Mouse (Mus musculus): ENCODE measurements around the gene 9430097D07Rik. TPM values are rescaled to one million over a fixed set of nuclear protein-coding genes. Genes with fewer than 3 reads are reported as not detected.
A peak's percentile ranks its signal among the peaks of the same experiment; 100 is the strongest.

The 9430097D07Rik gene
- total and polyA plus RNA-seq, 2 experiments from 2014 or later = 0.16 to 0.69 TPM

- no peak for TF ChIP-seq CTCF (IDR thresholded peaks at IDR 0.05)
- peaks cover 8% of the 10 kb centered on the region for H3K4me1 ChIP-seq (ENCODE audit: insufficient read depth, low read length)
- H3K27me3 ChIP-seq (ENCODE audit: insufficient read depth, low read length) = no peaks in the 10 kb centered on the region
- DNase-seq (ENCODE audit: low spot score) (peak; percentile 72), ATAC-seq (ENCODE audit: low FRiP score) (no peak)
- WGBS = 64% methylated on average over 3 of the region's 3 CpGs
- H3K9me3 ChIP-seq (ENCODE audit: low read length) = no peaks in the 10 kb centered on the region
- H3K9ac ChIP-seq (replicated peaks; ENCODE audit: low read length, poor library complexity, severe bottlenecking) = no peak overlapping the region
- no peaks in the 10 kb centered on the region; the same call in 1 of the 2 replicates for H3K36me3 ChIP-seq (ENCODE audit: insufficient read depth, low read length)
- H3K4me2 ChIP-seq (ENCODE audit: low read depth, low read length, poor library complexity, severe bottlenecking) = no peak overlapping the region
- H3K27ac ChIP-seq (ENCODE audit: low read depth, low read length) = no peak overlapping the region
- H3K4me3 ChIP-seq (ENCODE audit: low read depth, low read length) = no peak overlapping the region
Observed at GRCm38 (mm10) chr2:32543031-32543449, 32.4 kb downstream of the 9430097D07Rik start.

GRCm38 (mm10) chr2:32541986-32542573, 33.4 kb downstream of the 9430097D07Rik start:
- WGBS = 95% methylated on average over 4 of the region's 4 CpGs
- peaks cover 13% of the 10 kb centered on the region for H3K4me1 ChIP-seq (ENCODE audit: insufficient read depth, low read length)
- DNase-seq (ENCODE audit: low spot score) (no peak), ATAC-seq (ENCODE audit: low FRiP score) (no peak)
- H3K9me3 ChIP-seq (ENCODE audit: low read length) = no peaks in the 10 kb centered on the region
- no peak overlapping the region for H3K9ac ChIP-seq (replicated peaks; ENCODE audit: low read length, poor library complexity, severe bottlenecking)
- no peak overlapping the region for H3K4me3 ChIP-seq (ENCODE audit: low read depth, low read length)
- no peaks in the 10 kb centered on the region for H3K36me3 ChIP-seq (ENCODE audit: insufficient read depth, low read length)
- TF ChIP-seq CTCF (IDR thresholded peaks at IDR 0.05) = no peak
- H3K27ac ChIP-seq (ENCODE audit: low read depth, low read length) = no peak overlapping the region
- H3K4me2 ChIP-seq (ENCODE audit: low read depth, low read length, poor library complexity, severe bottlenecking) = no peak overlapping the region
- H3K27me3 ChIP-seq (ENCODE audit: insufficient read depth, low read length) = no peaks in the 10 kb centered on the region

GRCm38 (mm10) chr2:32541333-32541908, 34.1 kb downstream of the 9430097D07Rik start:
- no peak for ATAC-seq (ENCODE audit: low FRiP score)

DNA sequence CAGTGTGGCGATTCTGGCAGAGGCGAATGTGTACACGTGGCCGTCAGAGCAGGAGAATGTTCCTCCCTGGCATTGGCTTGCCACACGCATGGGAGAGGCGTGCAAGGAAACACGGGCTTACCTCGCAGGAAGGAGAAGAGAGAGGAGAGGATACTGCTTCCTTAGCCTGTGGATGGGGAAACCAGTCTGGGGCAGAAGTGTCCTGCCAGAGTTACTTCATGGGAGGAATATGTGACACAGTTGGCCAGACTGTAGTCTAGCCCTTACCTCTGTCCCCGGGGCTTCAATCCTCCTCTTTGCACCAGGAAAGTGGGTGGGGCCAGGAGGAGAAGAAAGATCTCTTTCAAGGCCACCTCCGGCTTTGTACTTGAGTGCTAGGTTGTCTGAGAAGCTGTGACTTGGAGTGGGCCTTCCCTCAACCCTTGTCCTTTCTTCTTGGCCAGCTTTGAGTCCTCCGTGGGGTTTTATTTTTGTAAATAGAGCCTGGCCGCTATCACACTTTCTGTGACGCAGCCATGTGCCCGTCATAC, 36.0 kb downstream of the 9430097D07Rik start:
- TF ChIP-seq CTCF (IDR thresholded peaks at IDR 0.05) = no peak
- Histone ChIP-seq H3K9ac (replicated peaks; ENCODE audit: low read length, poor library complexity, severe bottlenecking) (no peak overlapping the region), H3K9me3 (ENCODE audit: low read length) (no peaks in the 10 kb centered on the region), H3K4me2 (ENCODE audit: low read depth, low read length, poor library complexity, severe bottlenecking) (peak overlapping the region; percentile 65; the same call in 1 of the 2 replicates), H3K4me3 (ENCODE audit: low read depth, low read length) (no peak overlapping the region), H3K27me3 (ENCODE audit: insufficient read depth, low read length) (no peaks in the 10 kb centered on the region), H3K36me3 (ENCODE audit: insufficient read depth, low read length) (no peaks in the 10 kb centered on the region), H3K4me1 (ENCODE audit: insufficient read depth, low read length) (peaks cover 13% of the 10 kb centered on the region), H3K27ac (ENCODE audit: low read depth, low read length) (no peak overlapping the region)
- 78% methylated on average over 14 of the region's 14 CpGs for WGBS
- DNase-seq (ENCODE audit: low spot score) (no peak), ATAC-seq (ENCODE audit: low FRiP score) (no peak)

More at GRCm38 (mm10) chr2:32541333-32541908, 34.1 kb downstream of the 9430097D07Rik start:
- Histone ChIP-seq H3K4me1 (ENCODE audit: insufficient read depth, low read length) (peaks cover 13% of the 10 kb centered on the region), H3K9ac (replicated peaks; ENCODE audit: low read length, poor library complexity, severe bottlenecking) (no peak overlapping the region), H3K4me3 (ENCODE audit: low read depth, low read length) (no peak overlapping the region), H3K27me3 (ENCODE audit: insufficient read depth, low read length) (no peaks in the 10 kb centered on the region), H3K36me3 (ENCODE audit: insufficient read depth, low read length) (no peaks in the 10 kb centered on the region), H3K4me2 (ENCODE audit: low read depth, low read length, poor library complexity, severe bottlenecking) (no peak overlapping the region), H3K27ac (ENCODE audit: low read depth, low read length) (no peak overlapping the region), H3K9me3 (ENCODE audit: low read length) (no peaks in the 10 kb centered on the region)
- 94% methylated on average over 2 of the region's 2 CpGs for WGBS
- no peak for DNase-seq (ENCODE audit: low spot score)
- TF ChIP-seq CTCF (IDR thresholded peaks at IDR 0.05) = no peak

GRCm38 (mm10) chr2:32538461-32538860, 37.0 kb downstream of the 9430097D07Rik start:
- H3K9ac ChIP-seq (replicated peaks; ENCODE audit: low read length, poor library complexity, severe bottlenecking) = no peak overlapping the region; the same call in 1 of the 2 replicates
- H3K4me1 ChIP-seq (ENCODE audit: insufficient read depth, low read length) = peaks cover 13% of the 10 kb centered on the region
- TF ChIP-seq CTCF (IDR thresholded peaks at IDR 0.05) = no peak
- H3K36me3 ChIP-seq (ENCODE audit: insufficient read depth, low read length) = no peaks in the 10 kb centered on the region
- DNase-seq (ENCODE audit: low spot score) = peak; percentile 19
- no peak overlapping the region for H3K27ac ChIP-seq (ENCODE audit: low read depth, low read length)
- H3K4me2 ChIP-seq (ENCODE audit: low read depth, low read length, poor library complexity, severe bottlenecking) = peak overlapping the region; percentile 65
- H3K9me3 ChIP-seq (ENCODE audit: low read length) = no peaks in the 10 kb centered on the region
- H3K27me3 ChIP-seq (ENCODE audit: insufficient read depth, low read length) = no peaks in the 10 kb centered on the region
- peak overlapping the region; percentile 92 for H3K4me3 ChIP-seq (ENCODE audit: low read depth, low read length)
- ATAC-seq (ENCODE audit: low FRiP score) = no peak
- WGBS = 45% methylated on average over 4 of the region's 4 CpGs

- Histone ChIP-seq H3K4me2 (ENCODE audit: low read depth, low read length, poor library complexity, severe bottlenecking) (peak overlapping the region; percentile 65), H3K27me3 (ENCODE audit: insufficient read depth, low read length) (no peaks in the 10 kb centered on the region), H3K27ac (ENCODE audit: low read depth, low read length) (no peak overlapping the region), H3K4me1 (ENCODE audit: insufficient read depth, low read length) (peaks cover 13% of the 10 kb centered on the region), H3K9me3 (ENCODE audit: low read length) (no peaks in the 10 kb centered on the region), H3K9ac (replicated peaks; ENCODE audit: low read length, poor library complexity, severe bottlenecking) (no peak overlapping the region; the same call in 1 of the 2 replicates), H3K36me3 (ENCODE audit: insufficient read depth, low read length) (no peaks in the 10 kb centered on the region), H3K4me3 (ENCODE audit: low read depth, low read length) (peak overlapping the region; percentile 92)
- no peak for TF ChIP-seq CTCF (IDR thresholded peaks at IDR 0.05)
- ATAC-seq (ENCODE audit: low FRiP score) = no peak
- no peak for DNase-seq (ENCODE audit: low spot score)
- WGBS = 75% methylated on average over 5 of the region's 5 CpGs
Observed at GRCm38 (mm10) chr2:32537941-32538340, 37.5 kb downstream of the 9430097D07Rik start.

Data from midbrain, postnatal 0 days (tissue).